Mouse (Mus musculus) embryonic facial prominence, embryonic 10.5 days (tissue): ENCODE data around the gene Esyt2. TPM values are rescaled to one million over a fixed set of nuclear protein-coding genes. Genes with fewer than 3 reads are reported as not detected.
A peak's percentile ranks its signal among the peaks of the same experiment; 100 is the strongest.
"Not testable (repeated sequence)": the region's sequence is repeated elsewhere in the genome, so short reads cannot be mapped to it uniquely, and the experiment has no call there.

Source experiments
- DNase-seq: peaks from one replicate; pipeline ENCODE4 v3.0.0-alpha.2; 2017; ENCODE audit warnings: low spot score
- H3K27ac ChIP-seq: fragments of 300-500 bp; sonication (generic); replicated peaks from 2 replicates; pipeline ENCODE4 v1.5.1; 2016; ENCODE audit warnings: mild to moderate bottlenecking
- H3K27me3 ChIP-seq: fragments of 300-500 bp; sonication (generic); replicated peaks from 2 replicates; pipeline ENCODE4 v1.6.1; 2016; ENCODE audit warnings: low read depth, mild to moderate bottlenecking; ENCODE audit not compliant: poor library complexity, severe bottlenecking
- H3K36me3 ChIP-seq: fragments of 300-500 bp; sonication (generic); replicated peaks from 2 replicates; pipeline ENCODE4 v1.6.1; 2016; ENCODE audit warnings: mild to moderate bottlenecking, moderate library complexity
- H3K4me1 ChIP-seq: fragments of 300-500 bp; sonication (generic); 2 replicates; pipeline ENCODE4 v1.6.1; 2016
- H3K4me3 ChIP-seq: fragments of 300-500 bp; sonication (generic); 2 replicates; pipeline ENCODE4 v1.5.1; 2016; ENCODE audit warnings: mild to moderate bottlenecking, moderate library complexity
- H3K9me3 ChIP-seq: fragments of 300-500 bp; sonication (generic); 2 replicates; pipeline ENCODE4 v1.6.1; 2016; ENCODE audit warnings: mild to moderate bottlenecking
- WGBS: fragments of 180-500 bp; shearing (Covaris S2); methylation state at CpG from one replicate; pipeline ENCODE4 v1.1.7; 2016; 5-methylcytosine and 5-hydroxymethylcytosine counted together
- polyA plus RNA-seq: library from polyadenylated mRNA; unstranded; fragments of >200 nt; fragmentation: Nextera tagmentation; extraction: Ambion mirVana; gene quantifications from 2 replicates; pipeline ENCODE4 v1.2.1, GENCODE M21; 2016

The Esyt2 gene
- polyA plus RNA-seq, 1 experiment from 2014 or later: 14.0 TPM

DNA sequence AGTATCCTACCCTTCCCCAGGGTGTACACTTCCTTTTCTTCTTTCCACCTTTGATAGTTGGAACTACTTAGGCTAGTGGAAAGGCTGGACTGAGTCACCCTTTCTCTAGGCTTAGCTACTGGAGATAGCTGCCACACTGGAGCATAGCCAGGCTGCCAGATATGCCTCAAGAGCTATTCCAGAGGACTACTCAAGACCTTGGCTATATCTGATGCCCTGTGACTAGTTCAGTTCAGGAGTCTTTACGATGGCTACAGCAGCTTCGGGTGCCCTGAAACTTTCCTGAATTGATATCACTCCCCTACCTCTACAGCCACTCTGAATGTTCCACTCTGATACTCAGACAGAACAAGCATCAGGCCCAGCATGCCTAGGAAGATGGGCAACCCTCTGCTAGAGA lies 16.2 kb upstream of the Esyt2 start:
- Histone ChIP-seq H3K4me3 (no peak overlapping the region), H3K36me3 (no peaks in the 10 kb centered on the region), H3K27me3 (no peaks in the 10 kb centered on the region), H3K4me1 (0 out of 2 replicates have a peak, but pooled peaks cover 5% of the 10 kb centered on the region), H3K9me3 (no peaks in the 10 kb centered on the region), H3K27ac (no peak overlapping the region)
- DNase-seq: no peak
- WGBS: 92% methylated on average over 2 of the region's 2 CpGs

DNA sequence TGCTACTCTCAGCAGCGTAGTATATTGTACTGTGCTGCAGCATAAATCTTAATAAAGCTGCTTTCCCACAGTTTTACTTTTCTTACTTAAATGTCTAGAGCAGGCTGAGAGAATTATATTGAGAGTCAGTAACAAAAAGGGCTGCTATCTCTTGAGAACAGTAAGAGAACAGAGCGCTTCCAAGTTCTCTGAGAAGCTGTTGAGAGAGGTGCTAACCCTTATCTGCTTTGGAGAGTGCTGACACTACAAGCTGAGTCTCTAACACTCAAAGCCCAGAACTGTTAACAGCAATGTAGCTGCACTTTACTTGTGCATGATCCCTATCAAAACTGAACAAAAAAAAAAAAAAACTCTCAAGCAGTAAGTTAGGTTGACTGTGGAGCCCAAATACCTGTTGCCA lies 15.7 kb upstream of the Esyt2 start:
- Histone ChIP-seq H3K27me3 (no peaks in the 10 kb centered on the region), H3K4me1 (0 out of 2 replicates have a peak, but pooled peaks cover 5% of the 10 kb centered on the region), H3K9me3 (no peaks in the 10 kb centered on the region), H3K36me3 (no peaks in the 10 kb centered on the region), H3K4me3 (no peak overlapping the region), H3K27ac (no peak overlapping the region)
- 75% methylated on average over 2 of the region's 2 CpGs for WGBS
- no peak for DNase-seq

DNA sequence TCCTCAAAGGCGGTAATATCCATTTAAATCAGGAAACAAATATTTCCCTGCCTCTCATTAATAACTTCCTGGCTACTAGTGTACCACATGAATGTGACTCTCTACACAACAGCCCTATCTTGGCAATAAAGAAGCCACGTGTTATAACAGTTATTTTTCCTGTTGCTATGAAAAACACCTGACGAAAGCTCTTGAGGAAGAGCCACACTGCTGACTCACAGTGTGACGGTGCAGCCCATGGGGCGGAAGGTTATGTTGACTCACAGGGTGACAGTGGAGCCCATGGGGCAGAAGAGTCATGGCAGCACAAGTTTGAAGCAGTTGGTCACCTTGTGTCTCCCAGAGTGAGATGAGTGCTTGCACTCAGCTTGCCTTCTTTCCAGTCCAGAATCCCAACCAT lies 11.5 kb upstream of the Esyt2 start:
- H3K9me3 ChIP-seq: no peaks in the 10 kb centered on the region
- WGBS: 84% methylated on average over 5 of the region's 5 CpGs
- no peaks in the 10 kb centered on the region for H3K27me3 ChIP-seq
- H3K27ac ChIP-seq: no peak overlapping the region
- no peaks in the 10 kb centered on the region for H3K4me1 ChIP-seq
- H3K4me3 ChIP-seq: no peak overlapping the region
- H3K36me3 ChIP-seq: no peaks in the 10 kb centered on the region
- DNase-seq: no peak

DNA sequence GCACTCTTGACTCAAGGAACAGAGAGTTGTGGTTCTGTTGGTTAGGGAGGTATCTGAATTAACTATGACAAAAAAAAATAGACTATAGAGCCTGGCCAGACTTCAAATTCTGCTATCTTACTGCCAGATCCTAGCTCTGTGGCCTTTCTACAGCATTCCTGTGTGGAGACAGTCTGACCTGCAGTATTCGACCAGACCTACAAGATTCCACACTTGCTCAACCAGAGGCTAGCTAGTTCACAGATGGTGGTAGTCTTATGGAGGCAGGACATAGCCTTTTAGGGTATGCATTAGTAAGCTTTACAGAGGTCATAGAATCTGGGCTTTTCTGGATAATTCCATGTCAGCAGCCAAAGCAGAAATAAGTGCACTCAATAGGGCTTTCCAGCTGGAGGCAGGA lies 10.5 kb upstream of the Esyt2 start:
- no peaks in the 10 kb centered on the region for H3K9me3 ChIP-seq
- WGBS: 80% methylated on average over 1 of the region's 1 CpGs
- H3K27ac ChIP-seq: no peak overlapping the region
- H3K4me1 ChIP-seq: no peaks in the 10 kb centered on the region
- H3K36me3 ChIP-seq: no peaks in the 10 kb centered on the region
- H3K27me3 ChIP-seq: no peaks in the 10 kb centered on the region
- no peak for DNase-seq
- no peak overlapping the region for H3K4me3 ChIP-seq

DNA sequence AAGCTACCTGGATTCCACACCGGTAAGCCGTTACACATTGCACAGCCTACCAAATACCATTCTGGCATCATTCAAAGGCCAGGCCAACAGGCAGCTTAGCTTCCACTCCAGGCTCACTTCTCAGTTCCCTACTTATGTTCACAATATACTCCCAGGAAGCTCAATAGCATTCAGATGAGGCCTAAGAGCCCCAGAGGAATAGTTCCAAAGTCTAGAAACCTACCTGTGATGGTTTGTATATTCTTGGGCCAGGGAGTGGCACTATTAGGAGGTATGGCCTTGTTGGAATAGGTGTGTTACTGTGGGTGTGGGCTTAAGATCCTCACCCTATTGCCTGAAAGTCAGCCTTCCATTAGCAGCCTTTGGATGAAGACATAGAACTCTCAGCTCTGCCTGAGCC lies 9.9 kb upstream of the Esyt2 start:
- WGBS: 93% methylated on average over 2 of the region's 2 CpGs
- no peak for DNase-seq
- Histone ChIP-seq H3K27ac (no peak overlapping the region), H3K27me3 (no peaks in the 10 kb centered on the region), H3K4me1 (no peaks in the 10 kb centered on the region), H3K9me3 (no peaks in the 10 kb centered on the region), H3K36me3 (no peaks in the 10 kb centered on the region), H3K4me3 (no peak overlapping the region)

DNA sequence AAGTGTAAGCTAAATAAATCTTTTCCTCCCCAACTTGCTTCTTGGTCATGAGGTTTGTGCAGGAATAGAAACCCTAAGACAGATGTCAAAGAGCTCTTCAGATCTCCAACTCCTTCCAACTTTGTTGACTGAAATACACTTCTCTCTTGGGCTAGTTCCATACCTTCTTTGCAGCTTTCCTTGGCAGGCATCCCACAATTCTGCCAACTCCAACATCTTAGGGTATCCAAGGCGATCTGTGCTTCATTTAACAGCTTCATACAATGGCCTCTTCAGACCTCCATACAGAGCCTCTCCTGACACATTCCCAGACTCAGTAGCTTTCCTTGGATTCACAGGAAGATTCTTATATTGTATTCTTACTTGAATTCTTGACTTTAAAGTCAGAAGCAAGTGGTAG lies 7.3 kb upstream of the Esyt2 start:
- 62% methylated on average over 1 of the region's 1 CpGs for WGBS
- Histone ChIP-seq H3K4me1 (no peaks in the 10 kb centered on the region), H3K27me3 (no peaks in the 10 kb centered on the region), H3K4me3 (no peak overlapping the region), H3K27ac (no peak overlapping the region), H3K36me3 (no peaks in the 10 kb centered on the region), H3K9me3 (no peaks in the 10 kb centered on the region)
- DNase-seq: no peak

DNA sequence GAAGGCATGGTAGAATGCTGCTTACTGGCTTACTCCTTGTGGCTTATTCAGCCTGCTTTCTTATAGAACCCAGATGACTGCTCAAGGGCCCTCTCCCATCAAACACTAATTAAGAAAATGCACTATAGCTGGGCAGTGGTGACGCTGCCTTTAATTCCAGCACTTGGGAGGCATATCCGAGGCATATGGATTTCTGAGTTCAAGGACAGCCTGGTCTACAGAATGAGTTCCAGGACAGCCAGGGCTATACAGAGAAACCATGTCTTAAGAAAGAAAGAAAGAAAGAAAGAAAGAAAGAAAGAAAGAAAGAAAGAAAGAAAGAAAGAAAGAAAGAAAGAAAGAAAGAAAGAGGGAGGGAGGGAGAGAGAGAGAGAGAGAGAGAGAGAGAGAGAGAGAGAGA lies 5.9 kb upstream of the Esyt2 start, which contains the start of gene Gm11027:
Gm11027 (plus strand) TSS at position 301 of the 400 bp plus-strand sequence.
- not testable (repeated sequence) for DNase-seq, H3K27ac ChIP-seq, H3K4me3 ChIP-seq, H3K4me1 ChIP-seq, H3K36me3 ChIP-seq, H3K9me3 ChIP-seq, H3K27me3 ChIP-seq
- 77% methylated on average over 2 of the region's 2 CpGs for WGBS

DNA sequence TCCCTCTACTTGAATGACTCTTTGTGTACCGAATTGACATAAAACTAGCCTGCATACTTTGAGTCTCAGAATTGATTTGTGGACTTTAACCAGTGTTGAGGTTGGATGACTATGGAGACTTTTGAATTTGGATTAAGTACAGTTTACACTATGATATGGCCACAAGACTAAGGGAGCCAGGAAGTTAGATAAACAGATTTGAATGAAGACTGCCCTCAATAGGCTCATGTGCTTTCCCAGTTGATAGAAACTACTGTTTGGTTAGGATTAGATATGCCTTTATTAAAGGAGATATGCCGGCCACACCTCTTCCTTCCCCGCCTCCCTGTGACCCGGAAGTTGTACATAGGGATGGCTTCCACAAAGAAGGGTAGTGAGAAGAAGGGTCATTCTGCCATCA lies 5.4 kb upstream of the Esyt2 start:
- Histone ChIP-seq H3K36me3 (no peaks in the 10 kb centered on the region), H3K27me3 (no peaks in the 10 kb centered on the region), H3K9me3 (no peaks in the 10 kb centered on the region), H3K4me1 (peaks cover 5% of the 10 kb centered on the region), H3K4me3 (no peak overlapping the region), H3K27ac (no peak overlapping the region)
- WGBS: 85% methylated on average over 4 of the region's 4 CpGs
- DNase-seq: no peak

DNA sequence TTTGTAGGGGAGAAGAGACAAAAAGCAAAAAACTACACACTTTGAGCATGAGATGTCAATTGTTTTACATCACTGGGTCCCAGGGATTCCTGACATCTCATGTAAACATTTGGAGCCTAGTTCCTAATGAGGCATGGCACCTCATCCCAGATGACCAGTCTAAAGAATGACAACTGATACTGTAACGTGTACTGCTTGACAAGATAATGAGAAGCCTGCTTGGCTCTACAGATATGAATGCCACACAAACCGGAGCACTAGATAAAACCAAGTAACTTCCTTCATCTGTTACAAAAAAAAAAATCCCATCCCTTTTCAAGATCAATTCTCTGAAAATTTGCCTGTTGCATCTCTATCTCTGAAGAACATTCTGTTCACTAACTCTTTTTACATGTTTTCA lies 4.0 kb upstream of the Esyt2 start:
- Histone ChIP-seq H3K4me1 (peaks cover 8% of the 10 kb centered on the region), H3K36me3 (no peaks in the 10 kb centered on the region), H3K27me3 (no peaks in the 10 kb centered on the region), H3K27ac (no peak overlapping the region), H3K9me3 (no peaks in the 10 kb centered on the region), H3K4me3 (no peak overlapping the region)
- WGBS: 73% methylated on average over 2 of the region's 2 CpGs
- no peak for DNase-seq

DNA sequence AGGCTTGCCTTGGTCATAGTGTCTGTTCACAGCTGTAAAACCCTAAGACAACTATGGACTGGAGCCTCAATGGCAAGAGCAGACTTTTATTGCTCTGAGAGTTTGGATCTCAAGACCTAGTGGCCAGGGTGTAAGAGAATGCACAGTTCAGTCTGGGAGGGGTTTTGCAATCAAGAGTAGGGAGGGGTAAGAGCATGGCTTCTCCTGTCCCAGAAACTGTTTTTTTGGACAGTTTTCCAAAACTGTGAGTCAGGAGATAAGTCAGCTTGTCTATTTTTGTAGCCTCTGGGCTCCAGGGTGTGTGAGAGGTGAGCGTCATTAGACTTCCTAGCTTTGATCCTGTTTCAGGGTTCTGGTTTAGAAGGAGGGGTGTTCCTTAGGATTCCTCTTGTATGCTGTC lies 2.5 kb upstream of the Esyt2 start:
- WGBS: 92% methylated on average over 1 of the region's 1 CpGs
- no peaks in the 10 kb centered on the region for H3K36me3 ChIP-seq
- H3K4me1 ChIP-seq: peaks cover 12% of the 10 kb centered on the region
- no peaks in the 10 kb centered on the region for H3K27me3 ChIP-seq
- no peak overlapping the region for H3K27ac ChIP-seq
- DNase-seq: no peak
- H3K4me3 ChIP-seq: no peak overlapping the region
- no peaks in the 10 kb centered on the region for H3K9me3 ChIP-seq

DNA sequence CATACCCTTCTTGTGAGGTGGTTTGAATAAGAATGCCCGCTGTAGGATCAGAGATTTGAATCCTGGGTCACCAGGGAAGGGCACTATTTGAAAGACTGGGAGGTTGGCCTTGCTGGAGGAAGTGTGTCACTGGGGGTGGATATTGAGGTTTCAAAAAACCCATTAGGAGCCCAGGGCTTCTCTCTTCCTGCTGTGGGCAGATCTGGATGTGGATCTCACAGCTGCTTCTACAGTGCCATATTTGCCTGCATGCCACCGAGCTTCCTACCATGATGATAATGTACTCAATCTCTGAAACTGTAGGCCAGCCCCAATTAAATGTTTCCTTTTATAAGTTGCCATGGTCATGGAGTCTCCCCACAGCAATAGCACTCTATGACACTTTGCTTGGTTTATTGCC lies 1.8 kb upstream of the Esyt2 start:
- Histone ChIP-seq H3K4me3 (no peak overlapping the region), H3K36me3 (no peaks in the 10 kb centered on the region), H3K27me3 (no peaks in the 10 kb centered on the region), H3K4me1 (peaks cover 12% of the 10 kb centered on the region), H3K27ac (no peak overlapping the region), H3K9me3 (no peaks in the 10 kb centered on the region)
- no peak for DNase-seq
- 94% methylated on average over 2 of the region's 2 CpGs for WGBS

DNA sequence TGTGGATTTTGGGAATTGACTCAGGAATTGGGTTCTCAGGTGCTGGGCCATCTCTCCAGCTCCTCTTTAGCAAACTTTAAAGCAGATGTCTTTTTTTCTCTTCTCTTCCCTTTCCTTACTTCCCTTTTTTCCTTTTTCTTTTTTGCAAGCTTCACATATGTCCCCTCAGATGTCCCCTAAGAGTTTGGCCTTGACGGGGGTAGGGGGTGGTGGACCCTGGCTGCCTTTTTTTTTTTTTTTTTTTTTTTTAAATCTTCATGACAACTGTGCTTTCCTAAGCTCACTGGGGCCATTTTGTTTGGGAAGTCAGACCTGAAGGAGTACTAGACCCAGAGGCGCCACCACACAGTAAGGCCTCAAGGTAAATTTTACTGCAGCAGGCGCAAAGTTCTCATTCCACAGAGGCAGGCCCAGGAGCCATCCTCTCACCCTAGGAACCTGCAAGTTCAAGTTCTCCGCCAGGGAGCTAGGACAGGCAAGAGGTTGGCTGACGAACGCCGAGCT lies 795 bp upstream of the Esyt2 start:
- WGBS: 1% methylated on average over 7 of the region's 7 CpGs
- Histone ChIP-seq H3K4me1 (peaks cover 12% of the 10 kb centered on the region), H3K36me3 (no peaks in the 10 kb centered on the region), H3K4me3 (peak overlapping the region; percentile 95), H3K9me3 (no peaks in the 10 kb centered on the region), H3K27me3 (no peaks in the 10 kb centered on the region), H3K27ac (peak overlapping the region; percentile 94)
- no peak for DNase-seq

DNA sequence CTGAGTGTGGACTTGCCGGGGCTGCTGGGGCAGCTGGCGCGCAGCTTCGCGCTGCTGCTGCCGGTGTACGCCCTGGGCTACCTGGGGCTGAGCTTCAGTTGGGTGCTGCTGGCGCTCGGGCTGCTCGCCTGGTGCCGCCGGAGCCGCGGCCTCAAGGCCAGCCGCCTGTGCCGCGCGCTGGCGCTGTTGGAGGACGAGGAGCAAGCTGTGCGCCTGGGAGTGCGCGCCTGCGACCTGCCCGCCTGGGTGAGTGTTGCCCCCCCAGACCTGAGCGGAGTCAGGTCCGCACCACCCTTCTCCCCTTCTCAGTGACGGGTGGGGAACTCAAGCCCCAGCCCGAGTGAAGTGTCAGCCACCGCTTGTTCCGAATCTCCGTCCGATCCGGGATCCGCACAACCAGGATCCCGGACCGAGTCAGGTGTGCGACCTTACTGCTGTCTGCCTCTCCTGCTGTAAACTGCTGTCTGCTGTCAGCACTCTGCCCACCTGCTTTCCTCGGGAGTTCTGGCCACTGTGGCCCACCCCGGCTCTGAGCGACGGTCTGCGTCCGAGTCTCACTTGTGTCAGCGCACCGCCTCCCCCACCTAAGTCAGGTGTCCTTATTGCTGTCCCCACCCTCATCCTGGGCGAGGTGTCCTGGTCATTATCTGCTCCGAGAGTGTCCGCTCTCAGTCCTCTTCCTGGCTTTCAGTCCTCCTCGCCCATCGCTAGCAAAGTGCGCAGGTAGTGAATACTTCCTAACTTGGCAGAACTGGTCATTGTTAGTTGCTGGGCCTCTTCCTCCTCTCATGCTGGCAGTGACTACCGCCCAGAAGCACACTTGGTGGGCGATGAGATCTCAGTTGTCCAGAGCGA lies 658 bp downstream of the Esyt2 start:
- peak overlapping the region; percentile 94 for H3K27ac ChIP-seq
- H3K9me3 ChIP-seq: no peaks in the 10 kb centered on the region
- H3K4me3 ChIP-seq: peak overlapping the region; percentile 95
- no peaks in the 10 kb centered on the region for H3K27me3 ChIP-seq
- H3K36me3 ChIP-seq: no peaks in the 10 kb centered on the region
- H3K4me1 ChIP-seq: peaks cover 12% of the 10 kb centered on the region
- no peak for DNase-seq
- under 1% methylated on average over 55 of the region's 55 CpGs for WGBS
